Mouse (Mus musculus) cerebellum, postnatal 25 days (tissue): ENCODE measurements around the gene Tspan5.

ENCODE experiments used
- DNase-seq, 2 experiments: peaks; one replicate each; pipeline ENCODE4 v3.0.0; 2021; ENCODE audit warnings: mixed read lengths in 2 of 2

Tspan5 gene

DNA sequence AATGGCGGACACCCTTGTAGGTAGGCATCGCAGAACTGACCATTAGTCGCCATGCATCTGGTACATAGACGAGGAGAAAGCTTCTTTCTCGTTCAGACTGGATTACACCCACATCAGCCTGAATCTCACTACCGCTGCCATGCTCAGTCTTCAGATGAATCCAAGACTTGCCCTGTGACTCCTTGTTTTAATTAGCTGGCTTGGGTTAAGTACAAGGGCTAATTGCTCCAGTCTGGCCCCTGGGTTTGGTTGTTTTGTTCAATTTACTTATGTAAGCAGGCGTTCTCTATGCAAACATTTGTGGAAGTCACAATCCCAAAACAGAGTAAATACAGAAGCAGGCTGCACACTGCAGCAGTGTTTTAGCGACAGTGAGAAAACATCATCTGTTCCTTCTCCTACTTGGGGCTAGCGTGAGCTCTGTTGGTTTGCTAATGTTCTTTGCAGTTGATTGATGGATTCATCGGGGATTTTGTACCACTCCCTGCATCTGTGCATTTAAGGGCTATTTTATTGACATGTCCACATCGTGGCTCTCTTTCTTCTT, 107.8 kb downstream of the Tspan5 start:
- peak in 1 of 2 experiments; percentile 10 for DNase-seq

GRCm38 (mm10) chr3:138851876-138852275, 109.9 kb downstream of the Tspan5 start:
- no peak for DNase-seq

DNA sequence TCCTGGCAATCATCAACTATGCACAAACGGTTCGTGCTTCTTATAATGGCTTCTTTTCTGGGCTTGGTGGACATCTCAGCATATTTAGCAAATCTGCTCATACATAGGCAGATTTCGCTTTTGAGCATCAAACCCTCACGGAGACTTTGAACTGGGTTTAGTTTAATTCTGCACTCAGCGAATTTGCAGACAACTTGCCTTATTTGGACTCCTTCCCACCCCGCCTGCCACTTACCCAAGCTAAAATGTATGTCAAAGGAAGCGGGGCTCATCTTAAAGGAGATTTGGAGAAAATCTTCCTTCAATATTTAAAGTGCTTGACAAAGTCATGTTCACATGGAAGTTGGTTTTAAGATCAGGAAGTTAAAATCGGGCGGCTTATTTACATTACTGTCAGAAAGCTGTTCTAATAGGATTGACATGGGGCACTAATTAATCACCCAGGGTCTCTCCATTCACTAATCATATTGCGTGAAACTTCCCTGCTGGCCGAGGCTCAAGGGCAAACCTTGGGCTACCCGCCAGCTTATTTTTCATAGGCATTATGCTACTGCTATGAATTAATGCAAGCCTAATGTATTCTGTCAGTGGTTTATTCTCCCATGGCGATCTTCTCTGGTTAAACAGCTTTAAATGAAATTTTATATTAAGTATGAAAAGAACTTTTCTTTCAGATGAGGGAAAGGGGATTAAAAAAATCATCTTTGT, 111.1 kb downstream of the Tspan5 start:
- DNase-seq = peak in 1 of 2 experiments; percentile 61

- DNase-seq = no peak
Observed at GRCm38 (mm10) chr3:138853996-138854836, 112.2 kb downstream of the Tspan5 start.

- no peak for DNase-seq
Observed at GRCm38 (mm10) chr3:138855387-138855786, 113.4 kb downstream of the Tspan5 start.

- peak in 1 of 2 experiments; percentile 50 for DNase-seq
Observed at GRCm38 (mm10) chr3:138856946-138857345, 115.0 kb downstream of the Tspan5 start.

- DNase-seq = peak; percentile 71 to 77
Observed at GRCm38 (mm10) chr3:138857805-138858546, 116.0 kb downstream of the Tspan5 start.

GRCm38 (mm10) chr3:138858649-138859048, 116.7 kb downstream of the Tspan5 start:
- no peak for DNase-seq

DNA sequence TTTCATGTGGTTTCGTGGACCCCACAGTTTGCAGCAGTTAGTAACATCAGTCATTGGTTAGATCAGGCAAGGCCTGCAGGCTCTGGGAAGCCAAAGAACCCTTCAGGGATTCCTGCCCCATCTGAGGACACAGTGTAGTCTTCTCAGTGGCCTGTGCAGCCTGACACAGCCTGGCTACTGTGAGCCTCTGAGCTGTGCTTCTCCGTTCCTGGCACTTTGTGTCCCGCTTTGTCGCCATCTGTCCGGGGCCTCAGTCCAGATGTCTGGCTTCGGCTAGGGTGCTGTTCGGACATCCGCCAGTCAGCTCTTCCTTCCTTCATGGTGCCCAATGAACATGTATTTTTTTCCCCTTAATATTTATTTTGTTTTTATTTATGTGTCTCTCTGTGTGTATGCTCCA, 117.2 kb downstream of the Tspan5 start:
- DNase-seq = peak; percentile 78 to 80

GRCm38 (mm10) chr3:138859666-138860065, 117.7 kb downstream of the Tspan5 start:
- DNase-seq = peak; percentile 69 to 70

GRCm38 (mm10) chr3:138860257-138860760, 118.3 kb downstream of the Tspan5 start:
- DNase-seq = no peak

DNA sequence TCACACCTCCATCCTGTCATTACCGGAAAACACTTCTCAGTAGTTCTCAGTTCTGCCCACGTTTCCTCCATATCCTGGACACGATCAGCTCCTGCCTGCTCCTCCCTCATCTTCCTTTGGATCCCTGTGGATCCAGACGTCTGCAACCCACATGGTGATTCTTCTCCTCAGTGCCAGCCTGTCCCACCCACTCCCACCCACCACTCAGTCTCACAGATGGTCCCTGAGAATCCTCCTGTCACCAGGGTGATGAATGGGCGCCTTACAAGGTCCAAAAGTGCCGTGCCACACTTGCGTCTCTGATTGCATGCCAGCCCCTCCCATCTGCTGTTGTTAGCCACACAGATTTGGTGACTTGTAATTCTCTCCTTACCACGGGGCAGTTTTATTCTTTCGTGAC, 119.0 kb downstream of the Tspan5 start:
- peak; percentile 48 to 62 for DNase-seq

- peak in 1 of 2 experiments; percentile 43 for DNase-seq
Observed at GRCm38 (mm10) chr3:138861589-138861988, 119.6 kb downstream of the Tspan5 start.

GRCm38 (mm10) chr3:138864166-138864648, 122.2 kb downstream of the Tspan5 start:
- no peak for DNase-seq

DNA sequence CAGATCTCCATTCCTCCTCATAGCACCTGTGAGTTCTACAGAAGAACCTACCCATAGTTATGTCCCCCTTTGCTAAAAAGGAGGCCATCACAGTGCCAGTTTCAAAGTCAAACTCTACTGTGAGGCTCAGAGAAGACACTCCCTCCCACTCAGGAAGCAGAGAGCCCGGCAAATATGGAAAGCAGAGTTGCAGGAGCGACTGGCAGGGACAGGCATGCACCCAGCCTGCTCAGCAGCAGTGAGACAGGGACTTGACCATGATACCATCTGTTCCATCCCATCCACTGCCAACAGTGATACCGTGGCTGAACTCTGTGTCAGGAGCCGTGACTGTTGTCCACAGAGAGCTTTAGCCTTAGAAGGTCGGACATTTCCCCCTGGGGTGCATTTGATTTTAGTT, 123.3 kb downstream of the Tspan5 start:
- DNase-seq = peak; percentile 86 to 87

DNA sequence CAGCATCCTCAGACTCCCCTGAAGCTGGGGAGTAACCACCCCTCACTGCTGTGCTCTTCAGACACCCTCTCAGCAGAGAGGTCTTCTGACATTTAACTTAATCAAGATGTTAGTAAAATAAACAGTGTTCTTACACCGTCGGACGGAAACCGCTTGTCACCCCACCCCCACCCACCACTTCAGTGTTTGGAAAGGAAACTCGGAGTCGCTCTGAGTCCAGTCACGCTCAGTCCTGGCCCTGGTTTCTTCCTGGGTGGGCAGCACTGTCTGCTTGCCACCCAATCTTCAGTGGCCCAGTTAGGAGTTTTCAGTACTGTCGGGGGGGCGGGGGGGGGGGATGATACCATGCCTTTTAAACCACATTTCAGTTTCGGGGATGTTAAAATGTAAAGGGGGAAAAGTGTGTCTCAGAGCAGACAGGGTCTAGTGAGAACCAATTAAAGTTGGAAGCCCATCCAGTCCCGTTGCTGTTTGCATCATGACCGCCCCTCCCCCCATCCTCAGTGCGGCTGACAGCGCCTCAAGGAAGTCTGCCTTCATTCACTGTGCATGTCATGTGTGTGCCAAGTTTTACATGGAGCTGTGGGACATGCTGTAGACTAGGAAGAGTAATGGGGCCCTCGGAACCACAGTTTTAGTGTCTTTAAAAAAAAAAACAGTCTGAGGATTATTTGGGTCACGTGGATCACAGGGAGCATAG, 125.3 kb downstream of the Tspan5 start:
- peak in 1 of 2 experiments; percentile 66 for DNase-seq

DNA sequence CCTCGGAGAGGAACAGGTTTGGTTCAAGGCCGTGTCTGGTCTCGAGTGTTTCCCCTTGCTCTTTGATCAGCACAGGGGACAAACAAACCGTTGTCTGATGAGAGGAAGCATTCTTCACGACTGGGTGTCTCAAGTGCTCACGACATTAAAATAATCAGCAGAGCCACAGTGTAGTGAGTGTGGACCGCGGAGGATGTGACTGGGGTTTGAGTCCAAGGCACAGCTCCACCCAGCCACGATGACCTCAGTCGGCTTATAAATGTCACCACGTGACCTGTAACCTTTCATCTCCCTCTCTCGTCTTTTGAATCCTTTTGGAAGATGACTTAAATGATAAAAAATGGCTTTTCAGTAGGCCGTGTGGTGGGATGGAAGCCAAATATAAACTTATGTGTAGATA, 126.4 kb downstream of the Tspan5 start:
- DNase-seq = no peak

DNA sequence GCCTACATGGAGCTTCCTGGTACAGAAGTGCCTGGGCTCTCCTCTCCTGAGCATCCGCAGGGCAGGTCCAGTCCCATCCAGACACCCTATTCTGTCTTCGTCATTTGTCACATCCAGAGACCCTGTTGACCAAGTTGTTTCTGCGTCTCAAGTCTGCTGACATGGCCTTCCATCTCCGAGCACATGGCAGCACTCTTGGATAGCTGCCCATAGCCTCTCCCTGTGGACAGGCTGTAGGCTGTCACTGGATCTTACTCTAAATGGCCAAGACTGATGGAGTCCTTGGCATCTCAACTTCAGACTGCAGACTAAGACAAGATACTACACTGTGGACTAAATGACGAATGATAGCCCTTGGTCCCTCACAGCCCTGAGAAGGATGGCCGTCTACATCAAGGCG, 133.3 kb downstream of the Tspan5 start:
- peak; percentile 52 to 58 for DNase-seq

DNA sequence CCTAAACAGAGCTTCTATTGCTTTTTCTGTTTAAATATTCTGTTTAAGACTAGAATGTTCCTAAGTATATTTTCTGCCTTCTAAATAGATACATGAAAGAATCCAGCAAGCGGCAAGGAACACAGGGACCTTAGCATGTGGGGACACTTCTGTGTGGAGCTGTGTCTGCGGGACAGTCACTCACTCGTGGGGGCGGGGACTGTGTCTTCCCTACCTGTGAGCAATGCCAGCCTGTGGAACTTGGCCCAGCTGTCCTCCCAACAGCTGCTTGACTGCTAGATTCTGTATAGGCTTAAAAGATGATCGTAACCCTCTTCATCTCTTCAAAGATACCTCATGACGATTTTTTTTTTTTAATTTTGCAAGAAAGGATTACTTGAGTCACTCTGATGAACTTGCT, 133.9 kb downstream of the Tspan5 start:
- DNase-seq = no peak

DNA sequence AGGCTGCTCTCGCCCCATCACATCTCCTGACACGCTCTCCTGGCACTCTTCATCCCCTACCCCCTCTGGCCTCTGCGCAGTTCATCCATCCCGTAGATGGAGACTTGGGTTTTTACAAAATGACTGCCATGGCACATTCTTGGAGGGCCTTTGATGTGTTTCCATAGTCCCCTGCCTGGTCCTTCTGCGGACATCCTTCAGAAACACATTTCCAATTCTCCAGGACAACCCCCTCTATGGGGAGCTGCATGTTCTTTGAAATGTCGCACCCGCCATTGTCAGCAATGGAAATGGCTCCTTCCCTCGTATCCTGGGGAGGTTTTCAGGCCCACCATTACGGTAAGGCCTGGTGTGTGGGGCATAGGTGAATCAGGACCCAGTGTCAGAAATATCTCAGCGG, 134.4 kb downstream of the Tspan5 start:
- no peak for DNase-seq

- DNase-seq = peak in 1 of 2 experiments; percentile 50
Observed at GRCm38 (mm10) chr3:138876931-138877361, 135.0 kb downstream of the Tspan5 start.

DNA sequence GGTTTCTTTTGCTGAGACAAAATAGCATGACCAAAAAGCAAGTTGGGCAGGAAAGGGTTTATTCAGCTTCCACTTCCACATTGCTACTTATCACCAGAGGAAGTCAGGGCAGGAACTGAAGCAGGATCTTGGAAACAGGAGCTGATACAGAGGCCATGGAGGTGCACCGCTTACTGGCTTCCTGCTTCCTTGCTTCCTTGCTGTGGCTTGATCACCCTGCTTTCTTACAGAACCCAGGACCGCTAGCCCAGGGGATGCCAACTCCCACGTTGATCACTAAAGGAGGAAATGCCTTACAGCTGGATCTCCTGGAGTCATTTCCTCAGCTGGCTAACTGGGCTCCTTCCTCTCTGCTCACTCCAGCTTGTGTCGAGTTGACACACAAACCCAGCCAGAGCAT, 135.7 kb downstream of the Tspan5 start:
- no peak for DNase-seq
